In genomic region chr17:69221966-69222692, GRCm38 (mm10) we compare ENCODE assay signal across 12 mouse cellular contexts.
DNase-seq lines count a peak whose midpoint lies in the region; ATAC-seq lines count a peak whose summit lies in the region.
"Had no signal": no experiment of that assay in that cellular context is flagged by ENCODE, and none has a peak within 500 bp of the region (broad histone marks: within the 10 kb centered on the region; RNA-seq: fewer than 3 reads in every experiment).

No protein-coding gene starts in this region.

- intact Hi-C loops in heart, postnatal 14 days (cut with DNase I): no loop called here

- peaks cover 60% of the 10 kb centered on the region for H3K4me1 ChIP-seq in heart, embryonic 12.5 days (replicated peaks)
- peaks cover 9% of the 10 kb centered on the region for H3K4me1 ChIP-seq in midbrain, embryonic 15.5 days
- H3K4me1 ChIP-seq in midbrain, embryonic 11.5 days (ENCODE audit: control insufficient read depth, insufficient read depth, low read length): peaks cover under 1% of the 10 kb centered on the region; the same call in 1 of the 2 replicates
- H3K4me1 ChIP-seq in embryonic facial prominence, embryonic 14.5 days (ENCODE audit: control insufficient read depth, insufficient read depth, low read length): peaks cover 4% of the 10 kb centered on the region

- 0 out of 2 replicates have a peak overlapping the region, but pooled peaks have one; percentile 3 for H3K4me2 ChIP-seq in heart, embryonic 12.5 days
- no peak overlapping the region for H3K4me2 ChIP-seq in midbrain, embryonic 15.5 days
- no peak overlapping the region for H3K4me2 ChIP-seq in midbrain, embryonic 11.5 days
- H3K4me2 ChIP-seq in embryonic facial prominence, embryonic 14.5 days (ENCODE audit: low read depth, low read length): no peak overlapping the region

- H3K9me3 ChIP-seq in heart, embryonic 12.5 days (replicated peaks): no peaks in the 10 kb centered on the region
- no peaks in the 10 kb centered on the region for H3K9me3 ChIP-seq in midbrain, embryonic 15.5 days
- no peaks in the 10 kb centered on the region for H3K9me3 ChIP-seq in midbrain, embryonic 11.5 days (ENCODE audit: control insufficient read depth, low read length)
- no peaks in the 10 kb centered on the region for H3K9me3 ChIP-seq in embryonic facial prominence, embryonic 14.5 days (ENCODE audit: control insufficient read depth, low read length)

- WGBS in heart, embryonic 12.5 days: 21% methylated on average over 10 of the region's 10 CpGs
- WGBS in midbrain, embryonic 15.5 days: 43% methylated on average over 10 of the region's 10 CpGs
- 46% methylated on average over 10 of the region's 10 CpGs for WGBS in midbrain, embryonic 11.5 days
- WGBS in embryonic facial prominence, embryonic 14.5 days: 33% methylated on average over 10 of the region's 10 CpGs

- ATAC-seq in heart, embryonic 12.5 days (ENCODE audit: insufficient number of reproducible peaks, low FRiP score): no peak
- no peak for ATAC-seq in midbrain, embryonic 15.5 days (replicated peaks)
- ATAC-seq in midbrain, embryonic 11.5 days (ENCODE audit: low FRiP score): no peak
- no peak for ATAC-seq in embryonic facial prominence, embryonic 14.5 days (ENCODE audit: low read depth)
- peak; percentile 54 for ATAC-seq in megakaryocyte progenitor cell, adult 5-6 weeks (replicated peaks; ENCODE audit: poor library complexity)

- 0 out of 2 replicates have a peak overlapping the region, but pooled peaks have one; percentile 30 for H3K27ac ChIP-seq in heart, embryonic 12.5 days (ENCODE audit: poor library complexity, severe bottlenecking)
- H3K27ac ChIP-seq in midbrain, embryonic 15.5 days: 0 out of 2 replicates have a peak overlapping the region, but pooled peaks have one; percentile 6
- H3K27ac ChIP-seq in midbrain, embryonic 11.5 days (ENCODE audit: low read depth, low read length): no peak overlapping the region
- no peak overlapping the region for H3K27ac ChIP-seq in embryonic facial prominence, embryonic 14.5 days (replicated peaks; ENCODE audit: low read depth, low read length)

- no peak for DNase-seq in heart, postnatal 14 days
- no peak for DNase-seq in midbrain, embryonic 11.5 days (ENCODE audit: low spot score, missing footprints)
- DNase-seq in embryonic facial prominence, embryonic 14.5 days (ENCODE audit: low spot score): peak; percentile 54
- DNase-seq in cerebellum, postnatal 25 days: no peak
- no peak for DNase-seq in left cerebral cortex, adult 9 months (ENCODE audit: low spot score in 2 of 2)
- DNase-seq: adrenal gland, postnatal 25 days; cerebellum, adult 8-10 months; kidney, adult 18-20 months; thymus, postnatal 4 days had no signal

- peaks cover 16% of the 10 kb centered on the region for H3K36me3 ChIP-seq in heart, embryonic 12.5 days
- H3K36me3 ChIP-seq in midbrain, embryonic 15.5 days (replicated peaks): no peaks in the 10 kb centered on the region
- no peaks in the 10 kb centered on the region for H3K36me3 ChIP-seq in midbrain, embryonic 11.5 days (ENCODE audit: control insufficient read depth, insufficient read depth, low read length)
- peaks cover 34% of the 10 kb centered on the region for H3K36me3 ChIP-seq in embryonic facial prominence, embryonic 14.5 days (ENCODE audit: control insufficient read depth, insufficient read depth, low read length)

- no peaks in the 10 kb centered on the region for H3K27me3 ChIP-seq in heart, embryonic 12.5 days (replicated peaks)
- no peaks in the 10 kb centered on the region for H3K27me3 ChIP-seq in midbrain, embryonic 15.5 days (replicated peaks)
- no peaks in the 10 kb centered on the region for H3K27me3 ChIP-seq in midbrain, embryonic 11.5 days (ENCODE audit: control insufficient read depth, insufficient read depth, low read length)
- no peaks in the 10 kb centered on the region for H3K27me3 ChIP-seq in embryonic facial prominence, embryonic 14.5 days (replicated peaks; ENCODE audit: control insufficient read depth, insufficient read depth, low read length)

- H3K9ac ChIP-seq in heart, embryonic 12.5 days: peak overlapping the region; percentile 44
- H3K9ac ChIP-seq in midbrain, embryonic 15.5 days: no peak overlapping the region
- no peak overlapping the region for H3K9ac ChIP-seq in midbrain, embryonic 11.5 days (ENCODE audit: low read length)
- H3K9ac ChIP-seq in embryonic facial prominence, embryonic 14.5 days (ENCODE audit: low read depth, low read length): no peak overlapping the region

- no peak overlapping the region for H3K4me3 ChIP-seq in heart, embryonic 12.5 days
- no peak overlapping the region for H3K4me3 ChIP-seq in midbrain, embryonic 15.5 days
- no peak overlapping the region for H3K4me3 ChIP-seq in midbrain, embryonic 11.5 days (ENCODE audit: low read depth, low read length)
- H3K4me3 ChIP-seq in embryonic facial prominence, embryonic 14.5 days (ENCODE audit: low read depth, low read length): no peak overlapping the region

Comparison
In these comparisons a context has a peak if more than half of its experiments do, and no peak if none do; other contexts are left out.
1. H3K27ac ChIP-seq: peak in heart, embryonic 12.5 days (single experiment) and midbrain, embryonic 15.5 days (single experiment); none in midbrain, embryonic 11.5 days (single experiment) and embryonic facial prominence, embryonic 14.5 days (single experiment).